Mouse (Mus musculus): ENCODE data around the gene Itga4. TPM values are rescaled to one million over a fixed set of nuclear protein-coding genes. Genes with fewer than 3 reads are reported as not detected.

Gene Itga4
- polyA plus RNA-seq, 1 experiment from 2014 or later: 30.7 TPM

Other genes with a start within 250 kb of the Itga4 start
- 0.05 TPM in 1 of 2 replicates, not detected in the other for gene Neurod1, start 201.3 kb downstream of the Itga4 start, polyA plus RNA-seq (2015; fragmentation: Nextera tagmentation; extraction: Ambion mirVana)
- 5.0 and 5.7 TPM in 2 replicates for gene Cerkl, start 201.4 kb downstream of the Itga4 start, polyA plus RNA-seq (2015; fragmentation: Nextera tagmentation; extraction: Ambion mirVana)